Mouse (Mus musculus) heart, adult 2 months (tissue): ENCODE measurements at regions not wholly inside any gene's neighbourhood (a gene's known extent, or its start where the extent isn't known, plus 50 kb on each side); places are given as distances from the start of the nearest gene placed in this dataset.

Experiments used
- DNase-seq, 2 experiments: peaks; one replicate each; pipeline ENCODE4 v3.0.0; 2021
- H3K27ac ChIP-seq: fragments of 200-600 bp; 2 replicates; pipeline ENCODE4 v1.8.1; 2022
- H3K27me3 ChIP-seq: fragments of 200-500 bp; 2 replicates; pipeline ENCODE4 v1.6.1; 2012; ENCODE audit warnings: mild to moderate bottlenecking, low read length, inconsistent platforms, mixed read lengths; ENCODE audit not compliant: control insufficient read depth, insufficient read depth
- H3K36me3 ChIP-seq: fragments of 200-500 bp; 2 replicates; pipeline ENCODE4 v1.6.1; 2012; ENCODE audit warnings: low read length, inconsistent platforms; ENCODE audit not compliant: control insufficient read depth, insufficient read depth
- H3K4me1 ChIP-seq: fragments of 200-500 bp; 2 replicates; pipeline ENCODE4 v1.6.1; 2011; ENCODE audit warnings: low read length; ENCODE audit not compliant: control insufficient read depth, insufficient read depth
- H3K4me3 ChIP-seq: fragments of 200-600 bp; 2 replicates; pipeline ENCODE4 v1.8.1; 2022
- H3K79me2 ChIP-seq: fragments of 200-500 bp; replicated peaks from 2 replicates; pipeline ENCODE4 v1.6.1; 2012; ENCODE audit warnings: mild to moderate bottlenecking, inconsistent platforms, low read length, moderate library complexity, mixed read lengths; ENCODE audit not compliant: control insufficient read depth, insufficient read depth
- H3K9ac ChIP-seq: fragments of 200-500 bp; 2 replicates; pipeline ENCODE4 v1.6.1; 2012; ENCODE audit warnings: low read depth, mild to moderate bottlenecking, control low read depth, inconsistent platforms, low read length, mixed read lengths
- CTCF ChIP-seq: fragments of 200-600 bp; IDR thresholded peaks from 2 replicates; pipeline ENCODE4 v1.8.1; 2022; ENCODE audit warnings: antibody characterized with exemption, mild to moderate bottlenecking, moderate library complexity
- EP300 ChIP-seq: fragments of 200-500 bp; IDR thresholded peaks from 2 replicates; pipeline ENCODE4 v1.6.1; 2011; ENCODE audit warnings: low read depth, low read length, control low read depth; ENCODE audit not compliant: insufficient read depth
- POLR2A ChIP-seq: fragments of 200-500 bp; IDR thresholded peaks from 2 replicates; pipeline ENCODE4 v1.6.1; 2011; ENCODE audit warnings: mild to moderate bottlenecking, low read depth, low read length, control low read depth; ENCODE audit not compliant: insufficient read depth
- WGBS: fragments of 180-500 bp; shearing (Covaris S2); methylation state at CpG from one replicate; pipeline ENCODE4 v1.1.7; 2018; 5-methylcytosine and 5-hydroxymethylcytosine counted together
- intact Hi-C: fragments of 180-260 bp; cut with DNase I; formaldehyde crosslinking; loops from one replicate; pipeline ENCODE4 v1.15.1; 2025

GRCm38 (mm10) chr14:71199178-71199879 lies 599.7 kb upstream of the Fam160b2 start:
- intact Hi-C loops: no loop called here
- WGBS: 45% methylated on average over 9 of the region's 9 CpGs
- TF ChIP-seq CTCF: no peak
- TF ChIP-seq EP300: no peak
- TF ChIP-seq POLR2A: no peak
- H3K36me3 ChIP-seq: no peaks in the 10 kb centered on the region
- H3K4me3 ChIP-seq: no peak overlapping the region
- no peaks in the 10 kb centered on the region for H3K79me2 ChIP-seq
- no peaks in the 10 kb centered on the region for H3K4me1 ChIP-seq
- H3K9ac ChIP-seq: no peak overlapping the region
- no peak overlapping the region for H3K27ac ChIP-seq
- no peaks in the 10 kb centered on the region for H3K27me3 ChIP-seq
- DNase-seq: no peak

- Histone ChIP-seq H3K4me3 (no peak overlapping the region), H3K36me3 (no peaks in the 10 kb centered on the region), H3K4me1 (no peaks in the 10 kb centered on the region), H3K27ac (no peak overlapping the region), H3K79me2 (no peaks in the 10 kb centered on the region), H3K27me3 (no peaks in the 10 kb centered on the region), H3K9ac (no peak overlapping the region)
- WGBS: 82% methylated on average over 2 of the region's 2 CpGs
- no peak for TF ChIP-seq CTCF
- no peak for TF ChIP-seq POLR2A
- TF ChIP-seq EP300: no peak
- intact Hi-C loops: no loop called here
- DNase-seq: no peak
Observed at GRCm38 (mm10) chr14:71194219-71194618, 594.6 kb upstream of the Fam160b2 start.

DNA sequence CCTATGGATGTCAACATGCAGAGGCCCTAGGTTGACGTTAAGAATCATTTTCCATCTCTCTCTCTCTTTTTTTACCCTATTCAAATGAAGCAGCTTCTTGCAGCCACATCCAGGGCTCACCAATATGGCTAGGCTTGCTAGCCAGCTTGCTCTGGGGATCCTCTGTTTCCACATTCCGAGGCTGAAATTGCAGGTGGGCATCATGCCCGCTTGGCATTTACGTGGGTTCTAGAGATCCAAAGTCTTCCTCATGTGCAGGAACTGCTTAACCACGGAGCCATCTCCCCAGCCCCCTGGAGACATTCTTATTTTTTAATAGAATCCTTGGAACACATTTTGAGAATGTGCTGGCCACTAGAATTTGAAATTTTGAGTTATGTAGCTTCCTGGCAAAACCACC lies 592.9 kb upstream of the Fam160b2 start:
- no peak overlapping the region for H3K27ac ChIP-seq
- no peak for DNase-seq
- intact Hi-C loops: no loop called here

GRCm38 (mm10) chr14:71189360-71189759 lies 589.7 kb upstream of the Fam160b2 start:
- Histone ChIP-seq H3K4me1 (no peaks in the 10 kb centered on the region), H3K36me3 (no peaks in the 10 kb centered on the region), H3K9ac (no peak overlapping the region), H3K79me2 (no peaks in the 10 kb centered on the region), H3K4me3 (no peak overlapping the region), H3K27ac (no peak overlapping the region), H3K27me3 (no peaks in the 10 kb centered on the region)
- 29% methylated on average over 2 of the region's 2 CpGs for WGBS
- intact Hi-C loops: no loop called here
- no peak for DNase-seq
- TF ChIP-seq EP300 (no peak), CTCF (no peak), POLR2A (no peak)

More for the DNA sequence above, 592.9 kb upstream of the Fam160b2 start:
- no peaks in the 10 kb centered on the region for H3K36me3 ChIP-seq
- H3K4me1 ChIP-seq: no peaks in the 10 kb centered on the region
- 83% methylated on average over 5 of the region's 5 CpGs for WGBS
- TF ChIP-seq EP300 (no peak), CTCF (no peak), POLR2A (no peak)
- no peak overlapping the region for H3K4me3 ChIP-seq
- H3K27me3 ChIP-seq: no peaks in the 10 kb centered on the region
- no peak overlapping the region for H3K9ac ChIP-seq
- no peaks in the 10 kb centered on the region for H3K79me2 ChIP-seq

DNA sequence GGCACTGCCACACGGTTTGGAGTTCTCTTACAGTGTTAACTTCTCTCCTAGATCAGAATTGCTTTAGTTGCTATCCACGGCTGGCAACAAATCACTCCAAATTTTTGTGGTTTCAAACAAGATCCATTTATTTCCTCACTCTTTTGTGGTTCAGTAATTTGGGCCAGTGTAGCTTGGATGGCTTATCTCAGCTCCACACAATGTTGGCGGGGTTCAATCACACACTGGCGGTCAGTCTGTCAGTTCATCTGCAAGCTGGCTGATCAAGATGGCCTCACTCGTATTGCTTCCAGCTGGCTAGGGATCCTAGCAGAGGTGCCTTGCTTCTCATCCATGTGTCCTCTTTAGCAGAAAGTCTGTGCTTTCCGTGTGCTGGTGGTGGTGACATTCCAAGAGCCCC lies 577.7 kb upstream of the Fam160b2 start:
- DNase-seq: no peak
- Histone ChIP-seq H3K27ac (no peak overlapping the region), H3K4me3 (no peak overlapping the region), H3K36me3 (no peaks in the 10 kb centered on the region), H3K4me1 (no peaks in the 10 kb centered on the region), H3K27me3 (no peaks in the 10 kb centered on the region), H3K79me2 (no peaks in the 10 kb centered on the region), H3K9ac (no peak overlapping the region)
- no peak for TF ChIP-seq POLR2A
- TF ChIP-seq CTCF: no peak
- no peak for TF ChIP-seq EP300
- intact Hi-C loops: no loop called here
- 59% methylated on average over 6 of the region's 6 CpGs for WGBS

DNA sequence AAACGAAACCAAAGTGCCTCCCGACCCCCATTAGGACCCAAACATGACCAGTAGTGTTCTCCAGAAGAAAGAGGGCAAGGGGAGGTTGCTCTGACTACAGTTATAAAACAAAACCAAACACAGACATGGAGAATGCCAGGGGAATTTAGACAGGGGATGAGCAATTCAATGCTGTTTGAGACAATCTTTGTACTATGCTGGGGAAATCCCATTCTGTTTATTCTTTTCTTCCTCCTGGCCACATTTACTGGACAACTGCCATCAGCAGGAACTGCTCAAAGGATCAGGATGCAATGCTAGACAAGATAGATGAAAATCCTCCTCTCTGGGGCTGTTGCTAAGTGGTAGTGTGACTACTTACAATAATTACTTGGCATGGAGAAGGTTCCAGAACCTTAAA lies 574.5 kb upstream of the Fam160b2 start:
- Histone ChIP-seq H3K9ac (no peak overlapping the region), H3K27ac (no peak overlapping the region), H3K4me1 (no peaks in the 10 kb centered on the region), H3K27me3 (no peaks in the 10 kb centered on the region), H3K36me3 (no peaks in the 10 kb centered on the region), H3K79me2 (no peaks in the 10 kb centered on the region), H3K4me3 (no peak overlapping the region)
- 55% methylated on average over 2 of the region's 2 CpGs for WGBS
- TF ChIP-seq CTCF (no peak), POLR2A (no peak), EP300 (no peak)
- intact Hi-C loops: no loop called here
- DNase-seq: no peak
